Comparison of ENCODE assay signal across 13 mouse cellular contexts in genomic region chr13:94144451-94144850, GRCm38 (mm10).
"Had no signal": no experiment of that assay in that cellular context is flagged by ENCODE, and none has a peak within 500 bp of the region (broad histone marks: within the 10 kb centered on the region; RNA-seq: fewer than 3 reads in every experiment).

No protein-coding gene starts in this region.

- H3K4me3 ChIP-seq: intestine, embryonic 15.5 days; limb, embryonic 12.5 days; megakaryocyte, embryonic 14.5 days; midbrain, embryonic 15.5 days; neural tube, embryonic 13.5 days had no signal

- DNase-seq: kidney, adult 8-10 months; lung, adult 18-20 months; right cerebral cortex, postnatal 4 days; spleen, adult 18-20 months; thymus, adult 18-20 months; thymus, postnatal 14 days had no signal

- H3K9me3 ChIP-seq: intestine, embryonic 15.5 days; limb, embryonic 12.5 days; megakaryocyte, embryonic 14.5 days; midbrain, embryonic 15.5 days; neural tube, embryonic 13.5 days had no signal

- H3K4me2 ChIP-seq: intestine, embryonic 15.5 days; limb, embryonic 12.5 days; midbrain, embryonic 11.5 days; midbrain, embryonic 15.5 days; neural tube, embryonic 13.5 days had no signal

- H3K27me3 ChIP-seq: intestine, embryonic 15.5 days; limb, embryonic 12.5 days had no signal

- H3K27ac ChIP-seq: intestine, embryonic 15.5 days; limb, embryonic 12.5 days; liver, embryonic 14.5 days; midbrain, embryonic 15.5 days; neural tube, embryonic 13.5 days had no signal

- H3K9ac ChIP-seq: intestine, embryonic 15.5 days; limb, embryonic 12.5 days; liver, embryonic 14.5 days; midbrain, embryonic 15.5 days; neural tube, embryonic 13.5 days had no signal

- H3K36me3 ChIP-seq: intestine, embryonic 15.5 days; limb, embryonic 12.5 days; midbrain, embryonic 15.5 days; neural tube, embryonic 13.5 days had no signal

- ATAC-seq: intestine, embryonic 15.5 days; midbrain, embryonic 15.5 days had no signal
